Mouse (Mus musculus): ENCODE measurements around the gene Brd7.

Brd7 gene

GRCm38 (mm10) chr8:88284738-88285137 is 77.3 kb downstream of the Brd7 start:
- no peak for DNase-seq (ENCODE audit: low spot score in 2 of 2)

GRCm38 (mm10) chr8:88283243-88284115 is 78.5 kb downstream of the Brd7 start:
- no peak for DNase-seq (ENCODE audit: low spot score in 2 of 2)

DNA sequence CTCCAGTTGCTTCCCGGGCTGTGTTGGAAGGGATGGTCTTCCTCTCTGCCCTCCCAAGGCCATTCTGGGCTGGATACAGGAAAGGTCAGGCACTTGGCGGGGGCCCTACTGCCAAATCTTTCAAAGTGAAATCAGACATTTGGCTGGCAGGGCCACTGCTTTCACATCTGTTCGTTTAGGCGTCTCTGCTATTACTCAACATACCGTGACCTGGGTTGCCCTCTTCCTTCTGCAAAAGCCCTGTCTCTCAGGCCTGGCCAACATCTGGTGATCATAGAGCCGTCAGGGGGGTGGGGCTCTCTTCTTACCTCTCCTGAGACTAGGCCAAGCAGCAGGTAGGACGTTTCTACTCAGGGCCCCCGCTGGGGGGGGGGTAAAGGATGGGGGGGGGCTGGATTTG is 79.3 kb downstream of the Brd7 start:
- no peak for DNase-seq (ENCODE audit: low spot score in 2 of 2)
